ENCODE assay signal across 23 mouse cellular contexts in the genomic region with DNA sequence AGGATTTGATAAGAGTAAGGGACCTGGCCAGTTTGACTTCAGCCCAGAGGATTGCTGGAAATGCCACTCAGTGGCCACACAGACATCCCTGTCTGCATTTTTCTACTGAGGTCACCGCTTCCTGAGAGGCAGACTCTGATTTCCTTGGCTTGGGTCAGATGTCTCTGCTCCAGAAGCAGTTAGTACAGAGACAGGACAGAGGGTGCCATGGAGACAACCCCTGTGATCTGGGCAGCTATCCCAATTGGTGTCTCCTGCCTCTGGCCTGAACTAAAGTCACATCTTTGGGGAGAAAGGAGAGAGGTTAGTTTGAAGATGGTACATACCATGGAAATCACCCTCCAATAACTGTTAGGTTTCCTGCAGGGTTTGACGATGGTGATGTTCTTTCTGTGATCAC.
A peak's percentile ranks its signal among the peaks of the same experiment; 100 is the strongest.
DNase-seq lines count a peak whose midpoint lies in the region; ATAC-seq lines count a peak whose summit lies in the region.
"Had no signal": no experiment of that assay in that cellular context is flagged by ENCODE, and none has a peak within 500 bp of the region (broad histone marks: within the 10 kb centered on the region; RNA-seq: fewer than 3 reads in every experiment).

No protein-coding gene starts in this region.

- WGBS in kidney, embryonic 14.5 days: 86% methylated on average over 2 of the region's 2 CpGs

- H3K4me3 ChIP-seq in kidney, embryonic 14.5 days (ENCODE audit: low read length): no peak overlapping the region
- H3K4me3 ChIP-seq: embryonic facial prominence, embryonic 15.5 days; forebrain, embryonic 15.5 days; left cerebral cortex, adult 2 months; limb, embryonic 10.5 days; liver, embryonic 15.5 days; midbrain, embryonic 15.5 days; neural tube, embryonic 12.5 days had no signal

- H3K27me3 ChIP-seq in kidney, embryonic 14.5 days (ENCODE audit: control insufficient read depth, insufficient read depth, low read length): no peaks in the 10 kb centered on the region
- H3K27me3 ChIP-seq: embryonic facial prominence, embryonic 15.5 days; forebrain, embryonic 15.5 days; liver, embryonic 15.5 days; midbrain, embryonic 15.5 days; neural tube, embryonic 12.5 days had no signal

- no peak overlapping the region for H3K4me2 ChIP-seq in kidney, embryonic 14.5 days (replicated peaks; ENCODE audit: low read depth, low read length)
- H3K4me2 ChIP-seq: embryonic facial prominence, embryonic 15.5 days; forebrain, embryonic 15.5 days; liver, embryonic 15.5 days; midbrain, embryonic 15.5 days; neural tube, embryonic 12.5 days had no signal

- no peak overlapping the region for H3K27ac ChIP-seq in kidney, embryonic 14.5 days (ENCODE audit: low read depth, low read length)
- H3K27ac ChIP-seq: embryonic facial prominence, embryonic 15.5 days; forebrain, embryonic 15.5 days; hindbrain, postnatal 0 days; left cerebral cortex, adult 2 months; limb, embryonic 10.5 days; liver, embryonic 15.5 days; macrophage; midbrain, embryonic 15.5 days; neural tube, embryonic 12.5 days had no signal

- no peak for ATAC-seq in kidney, embryonic 14.5 days (ENCODE audit: low FRiP score, low TSS enrichment)
- ATAC-seq: forebrain, embryonic 15.5 days; hindbrain, postnatal 0 days; intestine, embryonic 16.5 days; midbrain, embryonic 15.5 days had no signal

- peak; percentile 3 for DNase-seq in adrenal gland, postnatal 10 days
- no peak for DNase-seq in adrenal gland, adult 18-20 months (ENCODE audit: low spot score in 2 of 2)
- peak; percentile 8 to 22 for DNase-seq in heart, adult 18-20 months
- DNase-seq in heart, adult 11 months: no peak
- DNase-seq in kidney, adult 9 months: peak; percentile 9
- peak; percentile 55 for DNase-seq in 3T3-L1 (ENCODE audit: low read depth, low spot score)
- no peak for DNase-seq in right cerebral cortex, postnatal 14 days
- DNase-seq: cerebellum, adult 18-20 months; gastrocnemius, postnatal 36 days; liver; right cerebral cortex, postnatal 25 days; spleen, adult 18-20 months had no signal

- no peaks in the 10 kb centered on the region for H3K9me3 ChIP-seq in kidney, embryonic 14.5 days (ENCODE audit: control insufficient read depth, low read length)
- H3K9me3 ChIP-seq: embryonic facial prominence, embryonic 15.5 days; forebrain, embryonic 15.5 days; limb, embryonic 10.5 days; liver, embryonic 15.5 days; midbrain, embryonic 15.5 days; neural tube, embryonic 12.5 days had no signal

- H3K9ac ChIP-seq in kidney, embryonic 14.5 days (ENCODE audit: low read depth, low read length): no peak overlapping the region
- H3K9ac ChIP-seq: embryonic facial prominence, embryonic 15.5 days; forebrain, embryonic 15.5 days; liver, embryonic 15.5 days; midbrain, embryonic 15.5 days; neural tube, embryonic 12.5 days had no signal

- no peaks in the 10 kb centered on the region for H3K4me1 ChIP-seq in kidney, embryonic 14.5 days (ENCODE audit: control insufficient read depth, insufficient read depth, low read length)
- H3K4me1 ChIP-seq: embryonic facial prominence, embryonic 15.5 days; forebrain, embryonic 15.5 days; limb, embryonic 10.5 days; liver, embryonic 15.5 days; midbrain, embryonic 15.5 days; neural tube, embryonic 12.5 days had no signal

- no peaks in the 10 kb centered on the region for H3K36me3 ChIP-seq in kidney, embryonic 14.5 days (ENCODE audit: control insufficient read depth, insufficient read depth, low read length)
- H3K36me3 ChIP-seq: embryonic facial prominence, embryonic 15.5 days; forebrain, embryonic 15.5 days; limb, embryonic 10.5 days; liver, embryonic 15.5 days; midbrain, embryonic 15.5 days; neural tube, embryonic 12.5 days had no signal

Comparison
In these comparisons a context has a peak if more than half of its experiments do, and no peak if none do; other contexts are left out.
1. DNase-seq: peak in adrenal gland, postnatal 10 days (single experiment), heart, adult 18-20 months (2 of 2), kidney, adult 9 months (single experiment) and 3T3-L1 (single experiment); none in adrenal gland, adult 18-20 months (0 of 2), heart, adult 11 months (single experiment) and right cerebral cortex, postnatal 14 days (single experiment).